Mouse (Mus musculus) heart, adult 2 months (tissue): ENCODE results near the gene Adgrb3.

Source experiments
- CTCF ChIP-seq: fragments of 200-600 bp; IDR thresholded peaks from 2 replicates; pipeline ENCODE4 v1.8.1; 2022; ENCODE audit warnings: antibody characterized with exemption, mild to moderate bottlenecking, moderate library complexity
- POLR2A ChIP-seq: fragments of 200-500 bp; IDR thresholded peaks from 2 replicates; pipeline ENCODE4 v1.6.1; 2011; ENCODE audit warnings: mild to moderate bottlenecking, low read depth, low read length, control low read depth; ENCODE audit not compliant: insufficient read depth

DNA sequence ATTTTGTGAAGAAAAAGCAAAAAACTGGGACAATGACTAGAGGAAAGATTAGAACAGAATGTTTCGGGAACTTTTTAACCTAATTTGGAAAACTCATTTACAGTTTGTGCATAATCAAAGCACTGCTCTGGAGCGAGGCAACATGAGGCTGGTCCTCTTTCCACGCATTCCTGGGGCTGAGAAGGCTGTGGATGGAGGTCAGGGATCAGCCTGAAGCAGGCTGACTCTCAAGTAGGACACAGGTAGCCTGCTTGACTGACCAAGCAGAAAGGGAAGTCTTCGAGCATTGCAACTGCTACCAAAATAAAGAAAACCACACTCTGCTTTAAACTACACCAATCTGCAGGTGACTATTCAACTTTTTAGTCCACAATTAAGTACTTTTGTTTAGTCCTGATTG is 251.7 kb downstream of the Adgrb3 start:
- TF ChIP-seq POLR2A: no peak
- TF ChIP-seq CTCF: no peak
